9 mouse cellular contexts compared by ENCODE assay signal in the genomic region with DNA sequence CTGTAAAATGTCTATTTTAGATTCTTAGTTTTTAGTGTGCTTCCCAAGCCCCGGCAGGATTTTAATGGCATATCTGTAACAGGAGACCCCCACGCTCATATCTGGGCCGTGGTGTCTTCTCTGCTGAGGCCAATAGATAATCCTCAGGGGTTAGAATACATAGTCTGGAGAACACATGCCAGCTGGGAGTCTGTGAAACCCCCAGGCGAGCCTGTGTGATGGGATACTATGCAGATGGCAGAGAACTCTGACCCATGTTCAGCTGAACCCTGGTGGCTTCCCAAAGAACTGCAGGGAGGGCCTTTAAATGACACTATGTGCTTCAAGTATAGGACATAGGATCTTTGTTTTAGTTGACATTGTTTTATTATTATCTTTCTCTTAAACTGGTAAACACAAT.
DNase-seq lines count a peak whose midpoint lies in the region; ATAC-seq and TF ChIP-seq lines count a peak whose summit lies in the region.
"Had no signal": no experiment of that assay in that cellular context is flagged by ENCODE, and none has a peak within 500 bp of the region (broad histone marks: within the 10 kb centered on the region; RNA-seq: fewer than 3 reads in every experiment).

No protein-coding gene starts in this region.

- WGBS in hindbrain, embryonic 13.5 days = 20% methylated on average over 4 of the region's 4 CpGs
- WGBS in olfactory bulb, adult 2 months = 17% methylated on average over 4 of the region's 4 CpGs

- no peak for TF ChIP-seq POLR2A in olfactory bulb, adult 2 months (IDR thresholded peaks at IDR 0.05; ENCODE audit: insufficient read depth, low read depth, low read length)

- no peak overlapping the region for H3K9ac ChIP-seq in hindbrain, embryonic 13.5 days

- no peak for TF ChIP-seq CTCF in olfactory bulb, adult 2 months (IDR thresholded peaks at IDR 0.05; ENCODE audit: insufficient read depth, low read depth, low read length)

- no peak overlapping the region for H3K4me3 ChIP-seq in hindbrain, embryonic 13.5 days
- no peak overlapping the region for H3K4me3 ChIP-seq in olfactory bulb, adult 2 months (ENCODE audit: insufficient read depth, low read depth, low read length)

- H3K4me1 ChIP-seq in hindbrain, embryonic 13.5 days (replicated peaks) = peaks cover 21% of the 10 kb centered on the region
- H3K4me1 ChIP-seq in olfactory bulb, adult 2 months (ENCODE audit: control insufficient read depth, insufficient read depth, low read length) = peaks cover 8% of the 10 kb centered on the region; the same call in 1 of the 2 replicates

- H3K27ac ChIP-seq in hindbrain, embryonic 13.5 days = peak overlapping the region; percentile 61; the same call in 1 of the 2 replicates
- H3K27ac ChIP-seq in olfactory bulb, adult 2 months (ENCODE audit: insufficient read depth, low read depth, low read length) = peak overlapping the region; percentile 59
- H3K27ac ChIP-seq: macrophage had no signal

- ATAC-seq in hindbrain, embryonic 13.5 days (ENCODE audit: low FRiP score) = 0 out of 2 replicates have a peak, but pooled peaks have one; percentile 41
- no peak for ATAC-seq in erythroblast, adult 5-6 weeks (replicated peaks; ENCODE audit: low FRiP score, poor library complexity, severe bottlenecking)

- peak; percentile 16 for DNase-seq in ovary, adult 18-20 months (ENCODE audit: low spot score)
- DNase-seq in ovary, postnatal 10 days (ENCODE audit: low spot score) = no peak
- DNase-seq in adrenal gland, adult 2 months = peak; percentile 45
- DNase-seq in forelimb bud, embryonic 11.5 days (ENCODE audit: low read depth, low spot score) = peak; percentile 70
- peak; percentile 17 to 24 for DNase-seq in lung, adult 18-20 months

- no peak overlapping the region for H3K4me2 ChIP-seq in hindbrain, embryonic 13.5 days

- H3K9me3 ChIP-seq in hindbrain, embryonic 13.5 days = no peaks in the 10 kb centered on the region

- H3K27me3 ChIP-seq in hindbrain, embryonic 13.5 days = no peaks in the 10 kb centered on the region

- H3K36me3 ChIP-seq in hindbrain, embryonic 13.5 days = no peaks in the 10 kb centered on the region
